Comparison of ENCODE assay signal across 8 mouse cellular contexts in the genomic region with DNA sequence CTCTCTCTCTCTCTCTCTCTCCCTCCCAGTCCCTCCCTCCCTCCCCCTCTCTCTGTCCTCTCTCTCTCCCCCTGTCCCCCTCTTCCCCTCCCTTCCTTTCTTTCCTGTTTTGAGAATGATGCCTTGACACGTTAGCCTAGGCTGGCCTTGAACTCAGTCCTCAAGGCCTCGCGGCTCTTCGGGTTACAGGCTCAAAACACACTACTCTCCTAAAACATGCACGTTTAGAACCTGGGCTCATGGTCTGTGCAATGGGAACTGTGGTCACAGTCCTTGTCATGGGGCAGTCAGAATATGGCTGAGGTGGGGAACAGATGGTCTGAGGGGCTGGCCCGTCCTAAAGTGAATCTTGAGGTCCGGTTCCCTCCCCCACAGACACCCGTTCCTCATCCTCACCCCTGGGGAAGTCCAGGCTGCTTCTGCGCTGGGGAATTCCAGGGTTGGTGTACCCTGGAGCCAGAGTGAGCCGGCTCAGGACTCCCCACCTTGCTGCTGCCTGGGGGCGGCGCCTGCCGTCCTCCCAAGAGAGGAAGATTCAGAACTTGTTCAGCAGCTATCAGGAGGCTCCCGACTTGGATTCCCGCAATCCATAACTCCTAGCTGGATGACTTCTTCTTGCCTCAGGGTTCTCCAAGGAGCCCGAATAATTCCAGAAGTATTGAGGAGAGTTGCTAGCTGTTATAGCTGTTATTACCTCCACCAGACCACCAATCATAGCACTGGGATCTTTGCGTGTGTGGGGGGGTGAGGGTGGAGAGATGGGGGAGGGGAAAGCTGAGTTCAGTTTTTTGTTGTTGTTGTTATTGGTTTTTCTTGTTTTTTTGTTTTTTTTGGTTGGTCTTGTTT. TPM values are rescaled to one million over a fixed set of nuclear protein-coding genes. Genes with fewer than 3 reads are reported as not detected.
A peak's percentile ranks its signal among the peaks of the same experiment; 100 is the strongest.
DNase-seq lines count a peak whose midpoint lies in the region; ATAC-seq and TF ChIP-seq lines count a peak whose summit lies in the region.

No protein-coding gene starts in this region.

- H3K27ac ChIP-seq in left cerebral cortex, adult 2 months = no peak overlapping the region
- no peak overlapping the region for H3K27ac ChIP-seq in hindbrain, embryonic 10.5 days
- H3K27ac ChIP-seq in liver, embryonic 15.5 days (replicated peaks) = 0 out of 2 replicates have a peak overlapping the region, but pooled peaks have one; percentile 38

- peak overlapping the region; percentile 36; the same call in 1 of the 2 replicates for H3K9ac ChIP-seq in liver, embryonic 15.5 days

- peaks cover 77% of the 10 kb centered on the region for H3K27me3 ChIP-seq in hindbrain, embryonic 10.5 days (ENCODE audit: insufficient read depth, poor library complexity, severe bottlenecking)
- peaks cover 62% of the 10 kb centered on the region for H3K27me3 ChIP-seq in liver, embryonic 15.5 days

- peak overlapping the region; percentile 68 for H3K4me2 ChIP-seq in liver, embryonic 15.5 days

- no peak for ATAC-seq in liver, embryonic 15.5 days (ENCODE audit: insufficient read depth)

- TF ChIP-seq CTCF in left cerebral cortex, adult 2 months (IDR thresholded peaks at IDR 0.05) = no peak

- H3K9me3 ChIP-seq in hindbrain, embryonic 10.5 days = no peaks in the 10 kb centered on the region
- H3K9me3 ChIP-seq in liver, embryonic 15.5 days (replicated peaks) = no peaks in the 10 kb centered on the region

- DNase-seq in left cerebral cortex, adult 2 months (ENCODE audit: extremely low spot score in 1 of 2, low spot score in 2 of 2) = no peak
- DNase-seq in left cerebral cortex, adult 18-20 months (ENCODE audit: low spot score in 2 of 2) = no peak
- peak; percentile 82 for DNase-seq in R1 (ENCODE audit: low read depth, low spot score)
- DNase-seq in hindbrain, embryonic 10.5 days (ENCODE audit: low spot score) = peak; percentile 13
- no peak for DNase-seq in urinary bladder, postnatal 10 days (ENCODE audit: low spot score)
- DNase-seq in cerebellum, adult 18-20 months = no peak
- DNase-seq in ovary, adult 18-20 months (ENCODE audit: low spot score) = no peak

- H3K4me3 ChIP-seq in left cerebral cortex, adult 2 months = peak overlapping the region; percentile 19; the same call in 1 of the 2 replicates
- peak overlapping the region; percentile 43 for H3K4me3 ChIP-seq in hindbrain, embryonic 10.5 days
- H3K4me3 ChIP-seq in liver, embryonic 15.5 days (replicated peaks) = peak overlapping the region; percentile 53

- H3K36me3 ChIP-seq in hindbrain, embryonic 10.5 days = no peaks in the 10 kb centered on the region
- no peaks in the 10 kb centered on the region for H3K36me3 ChIP-seq in liver, embryonic 15.5 days (replicated peaks)

- intact Hi-C loops in left cerebral cortex, adult 2 months (cut with DNase I) = no loop called here

- H3K4me1 ChIP-seq in hindbrain, embryonic 10.5 days (replicated peaks) = peaks cover 15% of the 10 kb centered on the region
- peaks cover 54% of the 10 kb centered on the region for H3K4me1 ChIP-seq in liver, embryonic 15.5 days (replicated peaks)

- WGBS in hindbrain, embryonic 10.5 days = 5% methylated on average over 17 of the region's 17 CpGs
- WGBS in liver, embryonic 15.5 days (ENCODE audit: insufficient replicate concordance) = 6% methylated on average over 17 of the region's 17 CpGs

RNA-seq across cellular contexts. Expression of gene Icam1, which starts 0.8 kb away (rescaled TPM):
- 1 to 10 TPM; 2.0 to 3.6 TPM for total RNA-seq in left cerebral cortex, adult 2 months (2021)
- 1 to 10 TPM; 2.3 to 2.9 TPM for total RNA-seq in left cerebral cortex, adult 18-20 months (2021)
- 5.1 and 5.8 TPM in 2 replicates for polyA plus RNA-seq in hindbrain, embryonic 10.5 days (2016; fragmentation: Nextera tagmentation; extraction: Ambion mirVana)
- polyA plus RNA-seq in liver, embryonic 15.5 days (2015; fragmentation: Nextera tagmentation; extraction: Ambion mirVana) = 10.2 and 11.3 TPM in 2 replicates

RNA-seq across cellular contexts. Expression of gene Icam4, which starts 12.6 kb away (rescaled TPM):
- 1 to 10 TPM; 1.5 to 1.6 TPM for total RNA-seq in left cerebral cortex, adult 2 months (2021)
- total RNA-seq in left cerebral cortex, adult 18-20 months (2021) = 1 to 10 TPM in 1 of 2 experiments, under 1 TPM in 1; 0.98 to 1.7 TPM
- polyA plus RNA-seq in hindbrain, embryonic 10.5 days (2016; fragmentation: Nextera tagmentation; extraction: Ambion mirVana) = 5.9 and 6.0 TPM in 2 replicates
- 195 and 201 TPM in 2 replicates for polyA plus RNA-seq in liver, embryonic 15.5 days (2015; fragmentation: Nextera tagmentation; extraction: Ambion mirVana)

RNA-seq across cellular contexts. Expression of gene Mrpl4, which starts 14.0 kb away (rescaled TPM):
- total RNA-seq in left cerebral cortex, adult 2 months (2021) = 10 to 100 TPM; 59.2 to 64.2 TPM
- 10 to 100 TPM; 57.3 to 62.1 TPM for total RNA-seq in left cerebral cortex, adult 18-20 months (2021)
- 136 and 150 TPM in 2 replicates for polyA plus RNA-seq in hindbrain, embryonic 10.5 days (2016; fragmentation: Nextera tagmentation; extraction: Ambion mirVana)
- 62.1 and 66.9 TPM in 2 replicates for polyA plus RNA-seq in liver, embryonic 15.5 days (2015; fragmentation: Nextera tagmentation; extraction: Ambion mirVana)

RNA-seq across cellular contexts. Expression of gene Icam5, which starts 15.3 kb away (rescaled TPM):
- 100 to 1,000 TPM; 230 to 248 TPM for total RNA-seq in left cerebral cortex, adult 2 months (2021)
- total RNA-seq in left cerebral cortex, adult 18-20 months (2021) = 100 to 1,000 TPM; 203 to 239 TPM
- 0.07 TPM in 1 of 2 replicates, not detected in the other for polyA plus RNA-seq in hindbrain, embryonic 10.5 days (2016; fragmentation: Nextera tagmentation; extraction: Ambion mirVana)
- polyA plus RNA-seq in liver, embryonic 15.5 days (2015; fragmentation: Nextera tagmentation; extraction: Ambion mirVana) = 0.25 and 0.43 TPM in 2 replicates

RNA-seq across cellular contexts. Expression of gene S1pr2, which starts 40.0 kb away (rescaled TPM):
- total RNA-seq in left cerebral cortex, adult 2 months (2021) = 1 to 10 TPM; 3.2 to 4.4 TPM
- total RNA-seq in left cerebral cortex, adult 18-20 months (2021) = 1 to 10 TPM; 2.9 to 3.4 TPM
- polyA plus RNA-seq in hindbrain, embryonic 10.5 days (2016; fragmentation: Nextera tagmentation; extraction: Ambion mirVana) = 24.2 and 25.2 TPM in 2 replicates
- polyA plus RNA-seq in liver, embryonic 15.5 days (2015; fragmentation: Nextera tagmentation; extraction: Ambion mirVana) = 4.2 and 4.8 TPM in 2 replicates

Comparison
In these comparisons a context has a peak if more than half of its experiments do, and no peak if none do; other contexts are left out.
1. DNase-seq: peak in R1 (single experiment) and hindbrain, embryonic 10.5 days (single experiment); none in left cerebral cortex, adult 2 months (0 of 2), left cerebral cortex, adult 18-20 months (0 of 2), urinary bladder, postnatal 10 days (single experiment), cerebellum, adult 18-20 months (0 of 2) and ovary, adult 18-20 months (single experiment).
2. Peak in every context shown above with its lines, with median percentiles within 50 percentile points of each other: H3K4me3 ChIP-seq.